Mouse (Mus musculus) layer of hippocampus, adult 2 months (tissue): Measurements from ENCODE around the gene Lce1a1. TPM values are rescaled to one million over a fixed set of nuclear protein-coding genes. Genes with fewer than 3 reads are reported as not detected.
"Not testable (repeated sequence)": the region's sequence is repeated elsewhere in the genome, so short reads cannot be mapped to it uniquely, and the experiment has no call there.

Experiments
- DNase-seq, 2 experiments: peaks; one replicate each; pipeline ENCODE4 v3.0.0; 2022; ENCODE audit warnings: low spot score in 2 of 2
- H3K27ac ChIP-seq: fragments of 200-600 bp; 2 replicates; pipeline ENCODE4 v1.8.1; 2022
- H3K4me3 ChIP-seq: fragments of 200-600 bp; 2 replicates; pipeline ENCODE4 v1.8.1; 2022; ENCODE audit warnings: mild to moderate bottlenecking
- CTCF ChIP-seq: fragments of 200-600 bp; conservative IDR thresholded peaks from 2 replicates; pipeline ENCODE4 v1.8.1; 2022; ENCODE audit warnings: antibody characterized with exemption, mild to moderate bottlenecking, moderate library complexity
- long read RNA-seq, 2 experiments: library from polyadenylated mRNA; stranded (forward); transcript quantifications; one replicate each; pipeline ENCODE4 v2.0.0; 2021; ENCODE audit warnings: borderline mapping rate in 2 of 2
- total RNA-seq, 2 experiments: library from RNA; stranded (reverse); gene quantifications; 2 replicates each; pipeline ENCODE4 v1.2.3; 2021

The Lce1a1 gene
- total RNA-seq, result not detected
- long read RNA-seq, experiment 1, result 0 reads
- long read RNA-seq, experiment 2, result 0 reads

GRCm38 (mm10) chr3:92648207-92648606 lies at the start of gene Lce1a1:
Gene Lce1a1, minus strand, starts transcription at chr3:92648307.
- H3K27ac ChIP-seq, result no peak within 1 kb of the TSS
- no peak for TF ChIP-seq CTCF
- no peak within 1 kb of the TSS for H3K4me3 ChIP-seq
- DNase-seq, result no peak

GRCm38 (mm10) chr3:92694613-92695012 lies 46.5 kb upstream of the Lce1a1 start:
- Histone ChIP-seq H3K27ac (no peak overlapping the region), H3K4me3 (no peak overlapping the region)
- no peak for TF ChIP-seq CTCF
- DNase-seq, result no peak

- no peak for TF ChIP-seq CTCF
- H3K4me3 ChIP-seq, result no peak overlapping the region
- no peak overlapping the region for H3K27ac ChIP-seq
- no peak for DNase-seq
Observed at GRCm38 (mm10) chr3:92691688-92692087, 43.6 kb upstream of the Lce1a1 start.

GRCm38 (mm10) chr3:92689154-92689553 lies 41.0 kb upstream of the Lce1a1 start:
- not testable (repeated sequence) for H3K27ac ChIP-seq, DNase-seq, H3K4me3 ChIP-seq

GRCm38 (mm10) chr3:92687110-92687509 lies 39.0 kb upstream of the Lce1a1 start, which contains the start of gene Lce1d:
Gene Lce1d, minus strand, starts transcription at chr3:92687210.
- H3K27ac ChIP-seq, result no peak within 1 kb of the TSS
- TF ChIP-seq CTCF, result no peak
- no peak within 1 kb of the TSS for H3K4me3 ChIP-seq
- no peak for DNase-seq

GRCm38 (mm10) chr3:92678947-92679346 lies 30.8 kb upstream of the Lce1a1 start, which contains the start of gene Lce1c:
Gene Lce1c, plus strand, starts transcription at chr3:92679247.
- H3K4me3 ChIP-seq, result no peak within 1 kb of the TSS
- no peak within 1 kb of the TSS for H3K27ac ChIP-seq
- TF ChIP-seq CTCF, result no peak
- DNase-seq, result no peak

- Histone ChIP-seq H3K4me3 (no peak within 1 kb of the TSS), H3K27ac (no peak within 1 kb of the TSS)
- no peak for TF ChIP-seq CTCF
- DNase-seq, result no peak
Observed at GRCm38 (mm10) chr3:92670215-92670614, 22.1 kb upstream of the Lce1a1 start, which contains the start of gene Lce1a2. Gene Lce1a2, minus strand, starts transcription at chr3:92670315.

- no peak for TF ChIP-seq CTCF
- no peak for DNase-seq
- Histone ChIP-seq H3K27ac (no peak within 1 kb of the TSS), H3K4me3 (no peak within 1 kb of the TSS)
Observed at GRCm38 (mm10) chr3:92656826-92657225, 8.7 kb upstream of the Lce1a1 start, which contains the start of gene Lce1b. Gene Lce1b, minus strand, starts transcription at chr3:92656926.

GRCm38 (mm10) chr3:92639854-92640253 lies 8.3 kb downstream of the Lce1a1 start:
- no peak overlapping the region for H3K27ac ChIP-seq
- DNase-seq, result no peak
- TF ChIP-seq CTCF, result no peak
- H3K4me3 ChIP-seq, result no peak overlapping the region

- no peak for TF ChIP-seq CTCF
- no peak overlapping the region for H3K27ac ChIP-seq
- no peak overlapping the region for H3K4me3 ChIP-seq
- DNase-seq, result no peak
Observed at GRCm38 (mm10) chr3:92638653-92638991, 9.5 kb downstream of the Lce1a1 start.

GRCm38 (mm10) chr3:92637745-92638652 lies 10.1 kb downstream of the Lce1a1 start:
- H3K27ac ChIP-seq, result no peak overlapping the region

GRCm38 (mm10) chr3:92621560-92621959 lies 26.5 kb downstream of the Lce1a1 start, which contains the start of gene Lce6a:
Gene Lce6a, minus strand, starts transcription at chr3:92621660.
- H3K4me3 ChIP-seq, result no peak within 1 kb of the TSS
- no peak for DNase-seq
- H3K27ac ChIP-seq, result no peak within 1 kb of the TSS
- TF ChIP-seq CTCF, result no peak

More at GRCm38 (mm10) chr3:92637745-92638652, 10.1 kb downstream of the Lce1a1 start:
- DNase-seq, result no peak
- no peak for TF ChIP-seq CTCF
- no peak overlapping the region for H3K4me3 ChIP-seq

- Histone ChIP-seq H3K4me3 (no peak overlapping the region), H3K27ac (no peak overlapping the region)
- TF ChIP-seq CTCF, result no peak
- DNase-seq, result no peak
Observed at GRCm38 (mm10) chr3:92609804-92610203, 38.3 kb downstream of the Lce1a1 start.

- H3K27ac ChIP-seq, result no peak within 1 kb of the TSS
- TF ChIP-seq CTCF, result no peak
- DNase-seq, result no peak
Observed at GRCm38 (mm10) chr3:92607392-92607791, 40.7 kb downstream of the Lce1a1 start, which contains the start of gene 2210017I01Rik. Gene 2210017I01Rik, minus strand, starts transcription at chr3:92607492.

More at GRCm38 (mm10) chr3:92607392-92607791, 40.7 kb downstream of the Lce1a1 start, which contains the start of gene 2210017I01Rik:
- no peak within 1 kb of the TSS for H3K4me3 ChIP-seq
